Mouse (Mus musculus): Measurements from ENCODE around the gene Tmtc2.

DNA sequence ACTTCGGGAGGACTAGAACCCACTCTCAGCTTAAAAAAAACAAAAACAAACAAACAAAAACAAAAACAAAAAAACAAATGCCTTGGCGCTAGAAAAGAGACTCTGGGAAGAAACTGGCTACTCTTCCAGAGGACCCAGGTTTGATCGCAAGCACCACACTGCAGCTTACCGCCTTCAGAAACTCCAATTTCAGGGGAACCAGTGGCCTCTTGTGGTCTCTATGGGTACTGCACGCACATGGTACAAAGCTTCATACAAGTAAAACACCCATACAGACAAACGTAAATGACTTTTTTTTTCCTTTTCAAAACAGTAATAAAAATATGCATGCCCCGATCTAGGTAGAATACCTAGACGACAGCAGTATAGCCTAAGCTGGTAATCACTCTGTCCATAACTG lies 201.0 kb downstream of the Tmtc2 start:
- TF ChIP-seq CTCF (IDR thresholded peaks at IDR 0.05; ENCODE audit: control insufficient read depth, insufficient read depth, insufficient replicate concordance, low read depth, low read length) (peak; percentile 68; the same call in 1 of the 2 replicates), POLR2A (IDR thresholded peaks at IDR 0.05; ENCODE audit: control insufficient read depth, low read depth, low read length) (no peak)
